Mouse (Mus musculus): ENCODE measurements around the gene Htr2b.

Gene Htr2b

DNA sequence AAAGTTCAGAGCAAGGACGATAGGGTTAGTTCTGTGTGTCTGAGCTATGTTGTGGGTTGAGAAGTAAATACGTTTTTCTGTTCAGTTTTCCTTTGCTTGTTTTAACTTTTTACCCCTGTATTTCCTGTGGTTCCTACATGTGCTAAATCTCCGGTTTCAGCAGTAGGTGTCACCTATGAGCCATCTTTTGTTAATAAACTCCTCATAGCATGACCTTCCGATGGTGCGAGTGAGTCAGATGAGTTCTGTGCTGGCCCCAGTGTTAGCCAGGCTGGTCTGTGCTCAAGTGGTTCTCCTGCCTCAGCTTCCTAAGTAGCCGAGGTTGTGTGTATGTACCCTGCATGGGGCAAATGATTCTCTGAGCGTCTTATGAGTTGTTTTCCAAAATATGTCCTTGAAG lies 17.4 kb downstream of the Htr2b start:
- DNase-seq (ENCODE audit: low spot score): no peak

DNA sequence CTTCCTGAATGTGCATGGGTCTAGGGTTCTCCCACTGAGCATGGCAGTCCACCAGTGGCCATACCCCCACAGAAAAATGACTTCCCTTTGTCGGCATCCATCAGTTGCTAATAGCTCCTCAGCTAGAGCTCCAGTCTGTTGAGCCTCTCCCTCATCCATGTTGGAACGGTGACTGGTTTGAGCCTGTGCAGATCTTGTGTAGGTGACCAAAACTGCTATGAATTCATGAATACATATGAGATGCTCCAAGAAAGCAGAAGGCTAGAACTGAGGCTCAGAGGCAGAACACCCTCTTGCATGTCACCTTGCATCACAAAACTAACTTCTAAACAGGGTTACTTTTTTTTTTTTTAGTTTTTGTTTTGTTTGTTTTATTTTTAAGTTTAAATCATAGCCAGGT lies 35.2 kb downstream of the Htr2b start:
- DNase-seq (ENCODE audit: low spot score): no peak

DNA sequence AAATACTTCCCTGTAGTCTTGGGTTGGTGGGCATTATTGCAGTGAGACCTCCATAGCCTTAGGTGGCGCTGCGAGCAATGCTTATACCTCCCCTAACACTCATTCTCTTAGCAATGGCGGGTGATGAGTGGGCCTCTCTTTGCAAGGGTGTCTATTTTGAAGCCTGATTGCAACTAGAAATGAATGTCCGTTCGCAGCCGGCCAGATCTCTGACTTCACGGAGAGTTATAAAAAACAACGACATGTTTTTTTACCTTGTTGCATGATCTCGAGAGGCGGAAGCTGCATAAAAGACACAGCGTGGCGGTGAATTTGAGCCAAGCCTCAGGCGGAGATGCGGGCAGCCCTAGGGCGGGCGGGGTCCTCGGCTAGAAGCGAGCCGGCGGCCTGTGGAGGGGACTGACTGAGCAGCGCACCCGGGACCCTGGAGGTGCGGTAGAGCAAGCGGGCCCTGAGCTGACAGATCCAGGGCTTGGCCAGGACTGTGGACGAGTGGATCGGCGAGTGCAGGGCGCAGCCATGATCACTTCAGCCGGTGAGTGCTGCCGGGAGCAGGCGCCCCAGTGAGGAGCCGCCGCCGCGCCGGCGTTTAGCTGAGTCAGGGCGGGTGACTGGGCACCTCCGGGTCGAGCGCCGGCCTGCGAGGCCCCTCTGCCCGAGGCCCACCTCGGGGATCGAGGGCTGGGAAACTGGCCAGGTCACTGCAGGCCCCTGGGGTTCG lies 47.3 kb downstream of the Htr2b start, which contains the start of gene Psmd1:
Psmd1 (plus strand) TSS at position 117 of the 721 bp plus-strand sequence.
- peak; percentile 93 for DNase-seq (ENCODE audit: low spot score)

DNA sequence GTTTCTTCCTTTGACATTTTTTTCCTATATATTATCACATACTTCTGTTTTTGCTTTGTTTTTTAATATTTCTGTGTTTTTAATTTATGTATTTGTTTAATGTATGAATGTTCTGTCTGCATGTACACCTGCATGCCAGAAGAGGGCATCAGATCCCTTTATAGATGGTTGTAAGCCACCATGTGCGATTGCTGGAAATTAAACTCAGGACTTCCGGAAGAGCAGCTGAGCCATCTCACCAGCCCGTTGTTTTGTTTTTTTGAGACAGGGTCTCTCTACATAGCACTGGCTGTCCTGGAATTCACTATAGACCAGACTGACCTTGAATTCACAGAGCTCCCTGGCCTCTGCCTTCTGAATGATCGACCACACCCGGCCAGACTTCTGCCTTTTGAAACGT lies 49.2 kb downstream of the Htr2b start:
- DNase-seq (ENCODE audit: low spot score): no peak

DNA sequence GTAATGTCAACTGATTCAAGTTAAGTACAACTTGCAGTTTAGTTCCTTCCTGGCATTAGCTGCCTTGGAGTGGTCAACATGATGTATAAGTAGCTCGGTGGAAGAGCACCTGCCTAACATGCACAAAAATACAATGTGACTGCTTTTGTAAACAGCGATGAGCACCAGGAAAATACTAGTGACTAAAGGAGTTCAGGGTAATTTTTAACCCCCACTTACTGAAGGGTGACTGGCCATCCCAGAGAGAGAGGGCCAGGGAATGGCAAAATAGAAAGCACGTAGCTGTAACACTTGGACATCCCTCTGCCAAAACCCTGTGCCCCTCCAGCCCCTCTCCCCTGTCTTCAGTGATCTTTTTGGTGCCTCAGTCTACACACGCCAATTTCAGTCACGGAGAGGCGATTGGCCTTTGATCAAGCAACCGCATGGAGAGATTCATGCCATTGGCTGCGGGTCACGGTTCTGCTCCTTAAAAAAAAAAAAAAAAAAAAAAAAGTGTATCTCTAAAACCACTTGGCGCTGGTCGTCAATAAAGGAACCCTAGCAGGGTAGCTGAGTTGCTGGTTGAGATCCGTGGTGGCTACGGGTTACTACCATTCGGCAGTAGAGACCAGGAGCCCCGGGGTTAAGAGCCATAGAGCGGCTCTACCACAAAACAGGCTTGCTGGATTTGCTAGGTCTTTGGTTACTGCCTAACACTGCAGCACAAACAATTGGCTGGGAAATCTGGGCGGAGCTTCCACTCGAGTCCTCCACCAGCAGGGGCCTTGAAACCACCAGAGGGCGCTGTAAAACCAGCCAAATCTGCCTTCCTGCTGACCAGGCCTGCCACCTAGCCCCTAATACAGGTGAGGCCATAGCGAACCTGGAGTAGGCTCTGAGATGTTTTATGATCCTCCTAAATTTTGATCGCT lies 52.7 kb downstream of the Htr2b start:
- DNase-seq (ENCODE audit: low spot score): peak; percentile 93

DNA sequence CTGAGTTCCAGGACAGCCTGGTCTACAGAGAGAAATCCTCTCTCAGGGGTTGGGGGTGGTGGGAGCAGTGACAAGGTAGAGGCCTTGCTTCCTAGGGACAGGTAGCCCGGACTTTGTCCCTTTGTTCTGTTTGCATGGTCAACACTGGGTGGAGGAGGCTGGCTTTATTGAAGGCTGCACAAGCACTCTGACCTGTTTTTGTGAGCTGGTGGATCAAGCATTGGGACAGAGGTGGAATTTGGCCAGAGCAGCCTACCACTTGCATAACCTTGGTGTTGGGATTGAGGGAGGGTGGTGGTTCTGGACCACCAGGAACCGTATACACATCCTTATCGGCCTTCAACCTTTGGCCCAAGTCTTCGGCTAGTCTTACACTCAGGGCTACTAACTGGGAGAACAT lies 55.5 kb downstream of the Htr2b start:
- DNase-seq (ENCODE audit: low spot score): peak; percentile 93

DNA sequence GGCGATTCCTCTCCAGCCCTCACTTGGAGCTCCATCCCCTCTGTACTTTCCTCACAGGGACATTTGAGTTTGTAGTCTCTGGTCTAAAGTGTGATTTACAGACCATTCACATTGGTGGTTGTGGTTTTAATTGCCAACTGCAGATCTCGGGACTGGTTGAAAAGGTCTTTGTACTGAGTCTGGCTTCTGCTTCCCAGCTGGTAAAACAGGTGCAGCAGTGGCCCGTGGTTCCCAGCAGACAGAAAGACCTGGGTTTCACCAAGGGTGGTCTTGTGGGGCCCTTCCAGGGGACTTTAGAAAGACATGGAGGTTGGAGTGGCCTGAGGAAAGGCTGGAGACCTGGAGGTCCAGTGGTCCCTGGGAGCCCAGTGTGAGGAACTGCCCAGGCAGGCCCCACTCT lies 56.8 kb downstream of the Htr2b start:
- no peak for DNase-seq (ENCODE audit: low spot score)

DNA sequence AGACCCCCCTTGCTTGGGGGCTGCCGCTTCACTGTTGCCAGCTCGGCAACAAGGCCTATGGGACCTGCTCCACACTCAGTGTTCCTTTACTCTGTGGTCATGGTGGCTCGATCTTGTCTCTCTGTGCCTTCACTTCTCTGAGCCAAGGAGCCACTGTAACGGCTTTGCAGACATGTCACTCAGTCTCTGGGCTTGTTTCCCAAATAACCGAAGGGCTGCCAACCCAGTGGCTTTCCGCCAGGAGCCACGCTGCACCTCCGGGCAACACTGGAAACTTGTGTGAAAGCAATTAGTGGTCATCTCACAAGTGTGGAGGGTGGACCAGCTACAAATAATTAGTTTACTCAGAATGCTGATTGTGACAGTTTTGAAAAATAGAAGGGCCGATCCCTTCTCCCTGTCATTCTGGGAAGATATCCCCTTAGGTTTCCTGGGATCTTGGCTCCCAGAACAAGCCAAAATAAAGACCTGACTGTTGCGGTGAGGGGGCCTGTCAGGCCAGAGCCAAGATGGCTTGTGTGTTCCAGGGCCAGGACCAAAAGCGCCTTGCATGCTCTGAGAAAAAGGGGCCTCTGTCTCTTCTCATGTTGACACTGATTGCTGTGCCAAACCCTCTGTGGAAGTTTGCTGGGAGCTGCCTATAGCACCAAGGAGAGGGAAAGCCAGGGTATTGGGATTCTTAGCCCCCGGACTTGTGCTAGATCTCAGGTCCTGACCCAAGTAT lies 58.4 kb downstream of the Htr2b start:
- no peak for DNase-seq (ENCODE audit: low spot score)

Data from yolk sac, embryonic 10.5 days (tissue).